Mouse (Mus musculus): ENCODE measurements at regions not wholly inside any gene's neighbourhood (a gene's known extent, or its start where the extent isn't known, plus 50 kb on each side); places are given as distances from the start of the nearest gene placed in this dataset.
"Not testable (repeated sequence)": the region's sequence is repeated elsewhere in the genome, so short reads cannot be mapped to it uniquely, and the experiment has no call there.

DNA sequence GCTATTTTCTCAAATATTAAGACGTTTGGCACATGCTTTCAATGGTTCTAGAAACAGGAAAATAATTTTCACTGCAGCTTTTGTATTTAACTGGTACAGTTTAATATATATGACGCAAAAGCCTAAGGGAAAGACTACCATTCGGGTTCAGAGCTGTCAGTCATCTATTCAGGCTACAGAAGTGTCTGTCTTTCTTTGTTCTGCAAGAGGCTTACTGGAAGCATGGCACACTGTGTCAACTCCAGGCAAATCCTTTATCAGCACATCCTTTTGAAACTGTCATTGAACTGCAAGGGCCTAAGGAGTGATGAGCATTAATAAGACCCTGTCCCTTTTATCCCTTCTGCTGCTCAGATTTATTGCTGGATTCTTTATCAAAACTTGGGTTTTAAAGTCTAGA is 303.8 kb upstream of the Gm5152 start:
- not testable (repeated sequence) for H3K4me3 ChIP-seq (replicated peaks); H3K36me3 ChIP-seq (replicated peaks); H3K4me2 ChIP-seq; ATAC-seq (ENCODE audit: low FRiP score); H3K9me3 ChIP-seq; H3K4me1 ChIP-seq; H3K27me3 ChIP-seq; H3K9ac ChIP-seq; H3K27ac ChIP-seq
- 42% methylated on average over 3 of the region's 3 CpGs for WGBS

GRCm38 (mm10) chr5:10562321-10562720 is 316.0 kb upstream of the Gm5152 start:
- H3K36me3 ChIP-seq (replicated peaks), result no peaks in the 10 kb centered on the region
- H3K4me3 ChIP-seq (replicated peaks), result no peak overlapping the region
- no peak overlapping the region for H3K27ac ChIP-seq
- no peak overlapping the region for H3K9ac ChIP-seq
- no peak for ATAC-seq (ENCODE audit: low FRiP score)
- no peaks in the 10 kb centered on the region for H3K4me1 ChIP-seq
- WGBS, result 43% methylated on average over 5 of the region's 5 CpGs
- no peaks in the 10 kb centered on the region for H3K9me3 ChIP-seq
- no peaks in the 10 kb centered on the region for H3K27me3 ChIP-seq
- no peak overlapping the region for H3K4me2 ChIP-seq

- Histone ChIP-seq H3K27ac (no peak overlapping the region), H3K9me3 (no peaks in the 10 kb centered on the region), H3K4me1 (no peaks in the 10 kb centered on the region), H3K9ac (no peak overlapping the region), H3K36me3 (replicated peaks) (no peaks in the 10 kb centered on the region), H3K4me3 (replicated peaks) (no peak overlapping the region), H3K27me3 (no peaks in the 10 kb centered on the region), H3K4me2 (no peak overlapping the region)
- 13% methylated on average over 1 of the region's 1 CpGs for WGBS
- ATAC-seq (ENCODE audit: low FRiP score), result peak; percentile 95
Measured at GRCm38 (mm10) chr5:10592392-10592791, 346.1 kb upstream of the Gm5152 start.

GRCm38 (mm10) chr5:10600774-10601173 is 346.8 kb upstream of the Gm8871 start:
- 90% methylated on average over 5 of the region's 5 CpGs for WGBS

GRCm38 (mm10) chr5:10633176-10633575 is 314.4 kb upstream of the Gm8871 start:
- Histone ChIP-seq H3K4me1 (no peaks in the 10 kb centered on the region), H3K9ac (no peak overlapping the region), H3K27me3 (no peaks in the 10 kb centered on the region), H3K4me3 (replicated peaks) (no peak overlapping the region), H3K4me2 (no peak overlapping the region), H3K9me3 (no peaks in the 10 kb centered on the region), H3K36me3 (replicated peaks) (no peaks in the 10 kb centered on the region), H3K27ac (no peak overlapping the region)
- WGBS, result 50% methylated on average over 1 of the region's 1 CpGs
- ATAC-seq (ENCODE audit: low FRiP score), result peak; percentile 20; the same call in 1 of the 2 replicates

More at GRCm38 (mm10) chr5:10600774-10601173, 346.8 kb upstream of the Gm8871 start:
- no peak overlapping the region for H3K4me3 ChIP-seq (replicated peaks)
- no peak overlapping the region for H3K27ac ChIP-seq
- ATAC-seq (ENCODE audit: low FRiP score), result no peak
- H3K27me3 ChIP-seq, result no peaks in the 10 kb centered on the region
- H3K4me1 ChIP-seq, result no peaks in the 10 kb centered on the region
- no peaks in the 10 kb centered on the region for H3K36me3 ChIP-seq (replicated peaks)
- no peak overlapping the region for H3K4me2 ChIP-seq
- H3K9me3 ChIP-seq, result no peaks in the 10 kb centered on the region
- H3K9ac ChIP-seq, result no peak overlapping the region

DNA sequence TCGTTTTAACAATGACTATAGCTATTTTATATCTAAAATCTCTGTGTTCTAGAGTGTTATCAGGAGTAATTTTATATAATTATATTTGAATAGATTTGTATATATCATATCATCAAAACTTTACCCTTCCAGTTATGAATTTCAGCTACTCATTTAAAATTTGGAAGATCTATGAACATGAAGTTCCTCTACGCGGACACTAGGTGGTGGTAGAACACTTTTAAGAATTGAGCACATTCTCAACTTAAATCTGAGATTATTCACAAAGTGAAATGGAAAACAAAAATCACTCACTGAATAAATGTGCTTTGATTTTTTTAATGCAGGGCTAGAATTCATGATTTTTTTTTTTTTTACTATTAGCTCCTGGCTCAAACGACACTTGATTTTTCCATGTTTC is 299.5 kb upstream of the Gm8871 start:
- no peak overlapping the region for H3K4me2 ChIP-seq
- no peak for ATAC-seq (ENCODE audit: low FRiP score)
- H3K27ac ChIP-seq, result no peak overlapping the region
- H3K9me3 ChIP-seq, result no peaks in the 10 kb centered on the region
- no peaks in the 10 kb centered on the region for H3K36me3 ChIP-seq (replicated peaks)
- H3K4me1 ChIP-seq, result no peaks in the 10 kb centered on the region
- no peak overlapping the region for H3K9ac ChIP-seq
- no peaks in the 10 kb centered on the region for H3K27me3 ChIP-seq
- H3K4me3 ChIP-seq (replicated peaks), result no peak overlapping the region
- WGBS, result 39% methylated on average over 4 of the region's 4 CpGs

DNA sequence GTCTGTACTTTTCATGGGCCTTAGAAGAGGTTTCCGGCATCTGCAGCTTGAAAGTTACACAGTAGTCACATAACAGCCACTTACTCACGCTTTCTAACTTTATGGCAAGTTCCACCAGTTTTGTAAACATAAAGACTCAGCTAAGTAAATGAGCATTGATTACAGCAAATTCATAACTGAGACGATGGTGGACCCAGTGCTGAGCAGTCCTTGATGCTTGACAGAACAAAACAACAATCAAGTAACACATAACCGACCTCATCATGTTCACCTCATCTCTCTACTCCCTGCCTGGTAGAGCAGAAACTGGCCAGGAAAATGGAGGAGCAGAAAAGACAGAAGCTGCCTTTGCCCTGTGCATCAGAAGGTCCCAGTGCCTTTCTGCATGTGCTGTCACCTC is 284.3 kb upstream of the Gm8871 start:
- no peak for ATAC-seq (ENCODE audit: low FRiP score)
- no peaks in the 10 kb centered on the region for H3K9me3 ChIP-seq
- H3K36me3 ChIP-seq (replicated peaks), result no peaks in the 10 kb centered on the region
- H3K27me3 ChIP-seq, result no peaks in the 10 kb centered on the region
- 84% methylated on average over 4 of the region's 4 CpGs for WGBS
- H3K9ac ChIP-seq, result no peak overlapping the region
- no peak overlapping the region for H3K4me3 ChIP-seq (replicated peaks)
- no peak overlapping the region for H3K4me2 ChIP-seq
- H3K4me1 ChIP-seq, result no peaks in the 10 kb centered on the region
- H3K27ac ChIP-seq, result no peak overlapping the region

GRCm38 (mm10) chr5:10674199-10674598 is 273.4 kb upstream of the Gm8871 start:
- no peaks in the 10 kb centered on the region for H3K9me3 ChIP-seq
- H3K27ac ChIP-seq, result no peak overlapping the region
- 46% methylated on average over 1 of the region's 1 CpGs for WGBS
- H3K4me3 ChIP-seq (replicated peaks), result no peak overlapping the region
- no peaks in the 10 kb centered on the region for H3K27me3 ChIP-seq
- H3K9ac ChIP-seq, result no peak overlapping the region
- no peak for ATAC-seq (ENCODE audit: low FRiP score)
- H3K36me3 ChIP-seq (replicated peaks), result no peaks in the 10 kb centered on the region
- no peak overlapping the region for H3K4me2 ChIP-seq
- H3K4me1 ChIP-seq, result no peaks in the 10 kb centered on the region

DNA sequence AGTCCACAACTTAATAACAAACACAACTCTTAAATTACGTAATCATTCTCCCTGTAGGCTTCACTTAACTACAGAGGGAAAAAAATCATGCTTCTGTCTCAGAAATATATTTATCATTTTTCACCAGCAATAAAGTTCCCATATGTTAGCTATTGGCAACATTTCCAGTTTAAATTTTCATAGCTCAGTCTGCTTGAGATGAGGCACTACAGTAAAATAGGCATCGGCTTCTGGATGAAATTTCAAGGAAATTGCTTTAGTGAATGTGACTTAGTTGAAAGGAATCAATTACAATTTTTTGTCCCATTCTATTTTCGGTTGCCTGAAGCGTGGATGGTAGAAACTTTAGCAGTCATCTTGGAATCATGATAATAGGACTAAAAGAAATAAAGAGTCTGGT is 262.1 kb upstream of the Gm8871 start:
- Histone ChIP-seq H3K9me3 (no peaks in the 10 kb centered on the region), H3K9ac (no peak overlapping the region), H3K4me3 (replicated peaks) (no peak overlapping the region), H3K36me3 (replicated peaks) (no peaks in the 10 kb centered on the region), H3K4me1 (no peaks in the 10 kb centered on the region), H3K27ac (no peak overlapping the region), H3K27me3 (no peaks in the 10 kb centered on the region), H3K4me2 (no peak overlapping the region)
- ATAC-seq (ENCODE audit: low FRiP score), result no peak
- 84% methylated on average over 4 of the region's 4 CpGs for WGBS

DNA sequence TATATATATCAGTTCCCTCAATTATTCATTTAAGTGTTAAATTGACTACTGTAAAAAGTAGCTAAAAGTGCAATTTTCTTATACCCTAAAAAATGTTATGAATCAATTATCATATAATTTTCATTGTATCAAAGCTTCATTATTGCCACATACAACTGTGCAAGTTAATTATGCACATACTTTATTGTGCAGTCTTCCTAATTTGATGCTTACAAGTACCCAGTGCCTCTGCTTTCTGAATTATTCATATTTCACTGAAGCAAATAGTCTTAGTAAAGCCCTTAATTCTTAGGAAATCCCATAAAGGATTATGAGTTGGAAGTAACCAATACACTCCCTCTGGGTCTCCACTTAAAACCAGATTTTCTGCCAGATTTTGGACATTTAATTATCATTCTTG is 220.5 kb upstream of the Gm8871 start:
- H3K4me2 ChIP-seq, result no peak overlapping the region

GRCm38 (mm10) chr5:10749546-10749945 is 198.1 kb upstream of the Gm8871 start:
- no peaks in the 10 kb centered on the region for H3K36me3 ChIP-seq (replicated peaks)
- no peak overlapping the region for H3K9ac ChIP-seq
- no peak overlapping the region for H3K4me3 ChIP-seq (replicated peaks)
- H3K4me1 ChIP-seq, result no peaks in the 10 kb centered on the region
- no peak for ATAC-seq (ENCODE audit: low FRiP score)
- no peak overlapping the region for H3K4me2 ChIP-seq
- H3K27me3 ChIP-seq, result no peaks in the 10 kb centered on the region
- no peak overlapping the region for H3K27ac ChIP-seq
- H3K9me3 ChIP-seq, result no peaks in the 10 kb centered on the region
- whole genome bisulfite sequencing, result 76% methylated on average over 1 of the region's 1 CpGs

More for the DNA sequence above, 220.5 kb upstream of the Gm8871 start:
- Histone ChIP-seq H3K4me1 (no peaks in the 10 kb centered on the region), H3K9ac (no peak overlapping the region), H3K4me3 (replicated peaks) (no peak overlapping the region), H3K27ac (no peak overlapping the region), H3K9me3 (no peaks in the 10 kb centered on the region), H3K36me3 (replicated peaks) (no peaks in the 10 kb centered on the region), H3K27me3 (no peaks in the 10 kb centered on the region)
- no peak for ATAC-seq (ENCODE audit: low FRiP score)

DNA sequence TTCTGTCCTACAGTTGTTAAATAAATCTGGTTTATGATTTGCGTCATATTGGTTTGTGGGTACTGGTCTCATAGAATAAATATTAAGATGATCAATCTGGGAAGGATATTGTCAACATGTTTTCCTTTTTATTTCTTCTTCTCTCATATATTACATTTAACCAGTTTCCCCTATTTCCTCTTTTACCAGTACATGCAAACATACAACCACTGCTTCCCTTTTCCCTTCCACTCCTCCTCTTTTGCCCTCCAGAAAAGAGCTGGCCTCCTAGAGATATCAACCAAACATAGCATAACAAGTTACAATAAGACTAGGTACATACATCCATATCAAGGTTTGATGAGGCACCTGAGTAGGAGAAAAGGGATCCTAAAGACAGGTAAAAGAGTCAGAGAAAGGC is 180.1 kb upstream of the Gm8871 start:
- H3K4me3 ChIP-seq (replicated peaks), result no peak overlapping the region
- no peaks in the 10 kb centered on the region for H3K36me3 ChIP-seq (replicated peaks)
- no peak overlapping the region for H3K27ac ChIP-seq
- H3K4me1 ChIP-seq, result no peaks in the 10 kb centered on the region
- no peak overlapping the region for H3K9ac ChIP-seq
- ATAC-seq (ENCODE audit: low FRiP score), result no peak
- no peaks in the 10 kb centered on the region for H3K27me3 ChIP-seq
- WGBS, result 92% methylated on average over 1 of the region's 1 CpGs
- H3K4me2 ChIP-seq, result no peak overlapping the region
- H3K9me3 ChIP-seq, result no peaks in the 10 kb centered on the region

Measured in forebrain, embryonic 12.5 days (tissue).